Mouse (Mus musculus): ENCODE measurements around the gene Ldlrap1.

Gene Ldlrap1

GRCm38 (mm10) chr4:134719489-134719888 is 48.3 kb downstream of the Ldlrap1 start:
- no peak for DNase-seq (ENCODE audit: low read depth, low spot score)

DNA sequence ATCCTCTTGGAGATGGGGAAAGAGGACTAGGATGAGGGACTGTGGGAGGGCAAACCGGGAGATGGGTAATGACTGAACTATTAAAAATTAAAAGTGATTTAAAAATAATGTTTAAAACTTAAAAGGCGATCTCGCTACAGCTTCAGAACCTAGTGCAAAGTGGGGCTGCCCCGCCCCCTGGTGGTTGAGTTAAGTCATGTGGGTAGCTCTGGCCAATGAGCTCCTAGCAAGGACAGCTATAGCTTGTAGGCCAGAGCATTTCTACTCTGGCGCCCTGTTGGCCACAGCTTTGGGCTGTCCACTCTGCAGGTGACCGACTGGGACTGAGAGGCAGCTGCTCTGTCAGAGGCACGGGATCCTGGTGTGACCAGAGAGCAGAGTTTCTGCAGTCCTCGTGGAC is 53.9 kb downstream of the Ldlrap1 start:
- peak; percentile 92 for DNase-seq (ENCODE audit: low read depth, low spot score)

- no peak for DNase-seq (ENCODE audit: low read depth, low spot score)
Measured at GRCm38 (mm10) chr4:134705311-134705710, 62.5 kb downstream of the Ldlrap1 start.

DNA sequence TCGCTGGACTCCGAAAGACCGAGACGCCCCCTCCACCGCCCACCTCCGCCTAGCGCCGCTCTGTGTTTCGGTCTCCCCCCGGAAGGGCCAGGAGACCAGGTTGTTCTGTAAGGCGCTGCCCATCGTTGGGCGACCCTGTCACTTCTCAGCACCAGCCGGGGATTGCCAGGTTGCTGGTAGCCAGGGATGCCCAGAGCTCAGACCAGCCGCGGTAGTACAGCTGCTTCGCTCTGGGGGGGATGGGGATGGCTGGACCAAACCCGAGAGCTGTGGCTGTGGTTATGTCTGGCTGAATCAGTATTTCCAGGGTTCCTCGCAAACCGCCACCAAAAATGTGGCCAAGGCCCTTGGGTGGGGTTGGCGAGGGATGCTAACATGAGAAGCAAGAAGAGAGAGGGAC is 63.2 kb downstream of the Ldlrap1 start:
- no peak for DNase-seq (ENCODE audit: low read depth, low spot score)

GRCm38 (mm10) chr4:134703835-134704546 is 63.8 kb downstream of the Ldlrap1 start, which contains the start of gene Man1c1:
Gene Man1c1 (minus strand): TSS chr4:134704290.
- peak; percentile 99 for DNase-seq (ENCODE audit: low read depth, low spot score)

GRCm38 (mm10) chr4:134702981-134703834 is 64.6 kb downstream of the Ldlrap1 start:
- no peak for DNase-seq (ENCODE audit: low read depth, low spot score)

DNA sequence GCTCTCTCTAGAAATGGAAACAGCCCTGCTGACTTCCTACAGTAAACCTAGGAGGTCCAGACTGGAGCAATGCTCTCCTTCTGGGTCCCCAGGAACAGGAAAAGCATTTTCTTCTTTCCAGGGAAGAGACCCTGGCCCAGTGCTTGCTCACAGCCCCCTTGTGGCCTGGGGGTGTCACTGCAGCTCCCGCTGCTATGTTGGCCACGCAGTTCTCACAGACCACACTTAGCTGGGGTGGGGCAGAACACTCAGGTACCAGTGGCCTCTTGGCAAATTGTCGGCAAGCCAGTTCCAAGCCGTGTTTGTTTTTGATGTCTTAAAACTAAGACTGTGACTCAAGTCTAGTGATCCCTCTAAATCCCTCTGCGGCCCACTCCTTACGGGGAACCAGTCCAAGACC is 65.9 kb downstream of the Ldlrap1 start:
- DNase-seq (ENCODE audit: low read depth, low spot score): peak; percentile 91

DNA sequence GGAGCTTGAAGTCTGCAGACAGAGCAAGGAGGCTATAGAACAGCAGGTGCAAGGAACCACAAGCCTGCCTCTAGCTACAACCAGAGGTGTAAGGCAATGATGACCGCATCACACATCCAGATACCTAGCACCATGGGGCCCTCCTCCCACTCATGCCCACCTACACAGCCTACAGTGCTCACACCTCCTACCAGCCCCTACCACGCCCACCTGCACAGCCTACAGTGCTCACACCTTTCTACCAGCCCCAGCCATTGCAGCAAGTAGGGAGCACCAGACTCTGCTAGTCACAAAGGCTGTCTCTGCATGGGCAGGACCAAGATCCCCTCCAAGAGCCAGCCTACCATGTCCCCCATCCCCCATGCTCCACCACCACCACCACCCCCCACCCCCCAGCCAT is 66.9 kb downstream of the Ldlrap1 start:
- no peak for DNase-seq (ENCODE audit: low read depth, low spot score)

DNA sequence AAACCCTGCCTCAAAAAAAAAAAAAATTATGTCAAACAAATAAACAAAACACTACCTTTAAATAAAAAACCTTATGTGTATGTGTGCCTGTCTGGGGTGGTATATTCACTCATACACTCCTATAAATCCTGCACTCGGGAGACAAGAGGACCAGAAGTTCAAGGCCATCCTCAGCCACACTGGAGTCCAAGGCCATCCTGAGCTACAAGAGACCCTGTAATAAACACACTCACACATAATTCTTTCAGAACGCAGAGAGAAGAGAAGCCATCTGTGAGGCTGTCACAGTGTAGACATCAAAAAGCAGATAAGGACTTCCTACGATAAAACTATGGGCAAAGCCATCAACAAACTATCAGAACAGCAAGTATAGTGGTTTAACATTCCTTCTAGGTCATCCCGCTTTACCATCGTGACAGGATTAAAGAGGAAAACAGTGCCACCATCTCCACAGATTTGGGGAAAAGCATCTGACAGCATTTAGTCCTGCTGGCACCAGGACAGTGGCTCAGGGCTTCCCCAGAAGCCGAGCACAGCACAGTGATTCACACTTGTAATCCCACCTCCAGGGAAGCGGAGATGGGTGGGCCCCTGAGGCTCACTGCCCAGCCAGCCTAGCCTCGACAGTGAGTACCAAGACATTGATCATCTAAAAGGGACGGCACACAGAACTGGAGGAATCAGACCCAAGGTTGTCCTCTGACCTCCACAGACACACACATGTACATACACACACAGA is 74.5 kb downstream of the Ldlrap1 start:
- peak; percentile 65 for DNase-seq (ENCODE audit: low read depth, low spot score)

GRCm38 (mm10) chr4:134692388-134692787 is 75.4 kb downstream of the Ldlrap1 start:
- DNase-seq (ENCODE audit: low read depth, low spot score): no peak

Measured in brain, adult 2 months (tissue).